Mouse (Mus musculus) brown adipose tissue, adult 24 weeks (tissue): ENCODE results near the gene Tgfbr3. TPM values are rescaled to one million over a fixed set of nuclear protein-coding genes. Genes with fewer than 3 reads are reported as not detected.

Source experiments
- H3K27ac ChIP-seq: fragments of 200-500 bp; replicated peaks from 2 replicates; pipeline ENCODE4 v1.5.1; 2012; ENCODE audit warnings: low read depth, mild to moderate bottlenecking, low read length
- H3K4me1 ChIP-seq: fragments of 200-500 bp; 2 replicates; pipeline ENCODE4 v1.6.1; 2012; ENCODE audit warnings: low read length, mixed read lengths; ENCODE audit not compliant: control insufficient read depth, insufficient read depth, insufficient read length
- H3K4me3 ChIP-seq: fragments of 200-500 bp; 2 replicates; pipeline ENCODE4 v1.5.1; 2012; ENCODE audit warnings: low read depth, mild to moderate bottlenecking, low read length, moderate library complexity; ENCODE audit not compliant: insufficient read depth
- polyA plus RNA-seq: library from polyadenylated mRNA; stranded (reverse); fragments of >200 nt; gene quantifications from 2 replicates; pipeline ENCODE4 v1.2.4, GENCODE M21; 2012; ENCODE audit not compliant: missing spikeins, insufficient read depth, insufficient read length

Gene Tgfbr3
- polyA plus RNA-seq, 1 experiment: 27.0 TPM

GRCm38 (mm10) chr5:107188551-107188950 lies 100.9 kb downstream of the Tgfbr3 start:
- no peak overlapping the region for H3K4me3 ChIP-seq
- H3K27ac ChIP-seq: no peak overlapping the region
- peaks cover 23% of the 10 kb centered on the region for H3K4me1 ChIP-seq

DNA sequence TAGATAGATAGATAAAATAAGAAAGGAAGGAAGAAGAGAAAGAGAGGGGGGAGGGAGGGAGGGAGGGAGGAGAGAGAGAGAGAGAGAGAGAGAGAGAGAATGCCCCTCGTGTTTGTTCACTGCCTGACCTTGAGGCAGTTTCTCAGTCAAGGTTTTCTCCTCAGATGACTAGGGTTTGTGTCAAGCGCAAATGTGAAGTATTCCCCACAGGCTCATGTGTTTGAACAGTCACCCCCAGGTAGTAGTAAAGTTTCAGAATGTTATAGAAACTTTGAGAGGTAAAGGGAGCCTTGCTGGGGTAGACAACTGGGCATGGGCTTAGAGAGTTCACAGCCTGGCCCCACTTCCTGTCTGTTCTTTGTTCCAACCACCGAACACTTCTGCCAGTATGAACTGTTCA lies 103.2 kb downstream of the Tgfbr3 start:
- peaks cover 20% of the 10 kb centered on the region for H3K4me1 ChIP-seq
- H3K4me3 ChIP-seq: no peak overlapping the region
- no peak overlapping the region for H3K27ac ChIP-seq

DNA sequence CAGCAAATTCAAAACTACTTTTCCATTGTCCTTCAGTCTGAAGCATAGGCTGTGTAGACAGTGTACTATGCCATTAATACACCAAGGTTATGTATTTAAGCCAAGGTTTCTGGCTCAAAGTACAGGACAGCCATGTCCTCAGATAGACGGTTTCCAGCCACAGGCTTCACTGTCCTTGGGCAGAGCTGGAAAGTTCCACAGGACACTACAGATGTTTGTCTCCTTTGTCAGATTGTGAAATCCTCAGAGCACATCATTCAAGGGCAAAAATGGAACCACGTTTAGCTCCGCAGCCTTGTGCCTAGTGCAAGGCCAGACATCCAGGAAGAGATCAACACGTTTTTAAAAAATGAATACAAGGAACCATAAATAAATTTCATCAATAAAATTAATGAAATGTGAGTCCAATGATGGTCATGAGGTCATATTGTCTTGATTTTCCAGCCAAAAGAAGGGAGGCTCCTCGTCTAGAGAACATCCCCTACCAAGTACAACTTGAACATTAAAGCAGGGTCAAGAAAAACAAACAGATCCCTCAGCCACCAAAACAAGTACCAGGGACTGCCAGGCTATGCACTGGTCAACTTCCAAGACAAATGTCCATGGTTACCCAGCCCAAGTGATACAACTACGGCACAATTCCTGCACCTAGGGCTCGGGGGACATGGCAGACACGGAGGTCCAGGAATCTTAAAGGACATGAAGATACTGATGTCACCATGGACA lies 105.1 kb downstream of the Tgfbr3 start:
- Histone ChIP-seq H3K4me1 (peaks cover 26% of the 10 kb centered on the region), H3K4me3 (no peak overlapping the region), H3K27ac (peak overlapping the region; percentile 70)

DNA sequence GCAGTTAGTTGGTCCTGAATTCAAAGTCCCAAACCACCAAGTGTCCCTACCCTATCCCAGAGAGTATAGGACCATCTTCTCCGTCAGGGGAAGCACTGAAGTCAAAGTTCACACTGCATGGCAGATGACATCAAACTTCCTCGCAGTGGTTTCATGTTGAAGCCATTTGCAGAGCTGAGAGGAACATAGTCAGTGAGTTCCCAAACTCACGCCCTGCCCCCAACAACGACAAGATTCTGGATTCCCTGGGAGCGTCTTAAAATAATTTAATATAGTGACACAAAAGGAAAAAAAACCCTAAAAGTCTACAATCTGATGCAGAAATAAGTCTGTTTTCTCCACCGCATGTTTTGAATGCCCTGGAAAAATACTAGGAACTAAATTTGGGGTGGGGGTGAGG lies 105.9 kb downstream of the Tgfbr3 start:
- no peak overlapping the region for H3K4me3 ChIP-seq
- peaks cover 29% of the 10 kb centered on the region for H3K4me1 ChIP-seq
- H3K27ac ChIP-seq: peak overlapping the region; percentile 70

DNA sequence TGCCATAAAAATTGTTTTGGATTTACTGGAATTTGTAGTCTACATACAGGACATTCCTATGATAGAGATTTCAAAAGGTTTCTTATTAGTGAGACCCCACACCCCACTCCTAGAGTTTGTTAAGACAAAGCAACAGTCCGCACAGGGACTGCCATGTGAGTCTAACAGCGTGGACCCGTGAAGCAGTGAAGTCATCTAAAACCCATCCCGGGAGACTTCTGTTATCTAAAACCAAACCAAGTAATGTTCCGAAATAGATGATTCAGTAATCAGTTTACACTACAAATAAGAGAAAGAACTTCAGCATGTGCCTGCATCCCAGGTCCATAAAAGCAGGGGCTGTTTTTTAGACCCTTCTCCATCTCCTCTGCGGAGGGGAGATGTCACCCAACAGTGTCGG lies 106.7 kb downstream of the Tgfbr3 start:
- peaks cover 33% of the 10 kb centered on the region for H3K4me1 ChIP-seq
- no peak overlapping the region for H3K4me3 ChIP-seq
- 0 out of 2 replicates have a peak overlapping the region, but pooled peaks have one; percentile 27 for H3K27ac ChIP-seq

DNA sequence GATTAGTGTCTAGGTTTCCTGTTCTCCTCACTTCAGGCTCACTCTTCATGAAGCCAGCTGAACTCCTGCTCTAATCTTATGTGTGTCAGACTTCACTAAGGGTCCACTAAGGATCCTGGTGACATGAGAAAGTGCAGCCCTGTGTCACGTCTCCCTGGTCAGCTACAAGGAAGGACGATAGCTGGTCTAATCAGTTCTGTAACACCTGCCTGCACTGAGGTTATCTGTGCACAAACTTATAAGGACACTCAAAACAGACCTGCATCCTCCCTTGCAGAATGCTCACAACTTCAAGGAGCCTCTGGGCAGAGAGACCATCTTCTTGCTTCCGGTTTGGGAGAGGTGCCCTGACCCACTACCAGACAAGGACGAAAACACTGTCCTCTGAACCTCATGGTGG lies 107.6 kb downstream of the Tgfbr3 start:
- Histone ChIP-seq H3K27ac (peak overlapping the region; percentile 1; the same call in 1 of the 2 replicates), H3K4me1 (peaks cover 35% of the 10 kb centered on the region), H3K4me3 (no peak overlapping the region)

DNA sequence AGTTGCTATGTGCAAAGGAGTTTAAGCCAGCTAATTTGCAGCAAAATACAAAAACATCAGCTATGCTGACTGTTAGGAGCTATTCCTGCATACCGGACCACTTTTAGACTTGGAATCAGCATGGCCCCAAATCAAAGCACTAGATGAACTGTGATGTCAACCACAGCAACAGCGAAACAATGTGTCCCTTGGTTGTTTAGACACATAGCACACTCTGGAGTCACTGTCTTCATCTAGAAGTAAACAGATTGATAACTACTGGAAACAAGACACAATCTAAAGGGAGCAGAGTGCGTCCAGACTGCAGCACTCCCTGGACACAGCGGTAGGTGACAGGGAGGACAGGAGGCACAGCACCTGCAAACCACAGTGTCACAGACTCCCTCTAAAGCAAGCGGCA lies 110.2 kb downstream of the Tgfbr3 start:
- H3K4me3 ChIP-seq: no peak overlapping the region
- H3K27ac ChIP-seq: no peak overlapping the region

GRCm38 (mm10) chr5:107177791-107178190 lies 111.6 kb downstream of the Tgfbr3 start:
- Histone ChIP-seq H3K4me3 (no peak overlapping the region), H3K4me1 (peaks cover 23% of the 10 kb centered on the region), H3K27ac (no peak overlapping the region)

More for the DNA sequence above, 110.2 kb downstream of the Tgfbr3 start:
- H3K4me1 ChIP-seq: peaks cover 27% of the 10 kb centered on the region

DNA sequence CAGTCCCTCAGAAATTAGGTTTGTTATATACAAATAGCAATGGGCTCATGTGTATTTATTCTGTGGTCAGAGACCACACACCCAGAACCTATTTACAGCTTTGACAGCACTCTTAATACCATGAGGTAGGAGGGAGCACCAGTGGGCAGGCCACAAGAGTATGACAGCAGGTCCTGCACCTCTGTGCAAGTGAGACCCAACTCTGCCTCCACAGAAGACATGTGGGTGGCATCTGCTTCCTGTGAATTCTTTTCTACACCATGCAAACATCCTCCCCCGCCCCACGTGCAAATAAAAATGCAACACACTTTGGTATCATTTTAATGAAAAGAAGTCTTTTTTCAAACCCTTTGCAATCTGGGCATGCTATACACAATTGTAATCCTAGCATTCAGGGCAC lies 112.2 kb downstream of the Tgfbr3 start:
- H3K4me3 ChIP-seq: no peak overlapping the region
- H3K27ac ChIP-seq: no peak overlapping the region
- H3K4me1 ChIP-seq: peaks cover 23% of the 10 kb centered on the region

GRCm38 (mm10) chr5:107176796-107177195 lies 112.6 kb downstream of the Tgfbr3 start:
- Histone ChIP-seq H3K4me1 (peaks cover 23% of the 10 kb centered on the region), H3K27ac (no peak overlapping the region), H3K4me3 (no peak overlapping the region)

GRCm38 (mm10) chr5:107176196-107176595 lies 113.2 kb downstream of the Tgfbr3 start:
- H3K4me3 ChIP-seq: no peak overlapping the region
- no peak overlapping the region for H3K27ac ChIP-seq
- peaks cover 17% of the 10 kb centered on the region for H3K4me1 ChIP-seq

DNA sequence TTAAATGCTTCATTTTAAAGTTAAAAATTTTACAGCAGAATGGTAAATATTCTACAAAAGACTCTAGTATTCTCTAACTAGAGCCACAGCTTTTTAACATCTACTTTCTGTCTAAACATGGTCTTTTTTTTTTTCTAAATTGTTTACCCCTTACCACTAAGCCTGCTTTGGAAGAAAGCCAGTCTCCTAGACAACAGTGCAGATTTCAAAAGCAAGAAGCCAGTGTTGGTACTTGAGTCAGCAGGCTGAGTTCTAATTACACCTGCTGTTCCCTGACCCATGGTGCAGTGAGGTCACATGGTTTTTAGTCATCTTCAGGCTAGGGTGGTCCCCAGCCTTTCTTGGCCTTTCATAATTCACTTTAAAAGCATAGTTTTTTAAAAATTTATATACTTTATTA lies 115.2 kb downstream of the Tgfbr3 start:
- no peak overlapping the region for H3K27ac ChIP-seq
- peaks cover 14% of the 10 kb centered on the region for H3K4me1 ChIP-seq

DNA sequence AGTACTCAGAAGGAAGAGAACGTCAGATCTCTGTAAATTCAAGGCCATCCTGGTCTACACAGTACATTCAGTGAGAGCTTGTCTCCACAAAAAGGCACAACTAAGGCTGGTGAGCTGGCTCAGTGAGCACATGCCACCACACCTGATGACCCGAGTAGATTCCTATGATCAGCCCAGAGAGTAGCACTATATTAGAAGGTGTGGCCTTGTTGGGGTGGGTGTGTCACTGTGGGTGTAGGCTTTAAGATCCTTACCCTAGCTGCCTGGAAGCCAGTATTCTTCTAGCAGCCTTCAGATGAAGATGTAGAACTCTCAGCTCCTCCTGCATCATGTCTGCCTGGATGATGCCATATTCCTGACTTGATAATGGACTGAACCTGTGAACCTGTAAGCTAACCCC lies 115.9 kb downstream of the Tgfbr3 start:
- Histone ChIP-seq H3K4me1 (peaks cover 12% of the 10 kb centered on the region), H3K27ac (no peak overlapping the region), H3K4me3 (no peak overlapping the region)

More for the DNA sequence above, 115.2 kb downstream of the Tgfbr3 start:
- no peak overlapping the region for H3K4me3 ChIP-seq

- Histone ChIP-seq H3K4me1 (peaks cover 13% of the 10 kb centered on the region), H3K27ac (no peak overlapping the region), H3K4me3 (no peak overlapping the region)
Measured at GRCm38 (mm10) chr5:107171861-107172260, 117.6 kb downstream of the Tgfbr3 start.

DNA sequence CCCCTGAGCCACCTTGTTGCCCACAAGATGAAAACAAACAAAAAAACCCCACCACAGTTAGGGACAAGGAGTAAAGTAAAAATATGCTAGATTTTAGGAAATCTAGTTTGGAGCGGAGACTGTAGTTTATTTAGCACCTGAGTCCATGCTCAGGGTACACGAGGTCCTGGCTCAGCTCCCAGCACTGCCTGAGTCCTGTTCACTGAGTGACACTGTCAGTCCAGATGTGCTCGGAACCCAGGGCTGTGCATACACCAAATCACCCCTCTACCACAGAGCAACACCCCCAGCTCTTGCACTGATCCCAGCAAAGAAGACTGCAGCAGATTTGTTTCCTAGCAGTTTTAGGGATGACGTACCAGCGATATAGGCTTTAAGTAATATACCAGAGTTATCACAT lies 119.6 kb downstream of the Tgfbr3 start:
- no peak overlapping the region for H3K27ac ChIP-seq
- peaks cover 27% of the 10 kb centered on the region for H3K4me1 ChIP-seq
- H3K4me3 ChIP-seq: no peak overlapping the region

- Histone ChIP-seq H3K4me3 (peak overlapping the region; percentile 11; the same call in 1 of the 2 replicates), H3K27ac (peak overlapping the region; percentile 76), H3K4me1 (peaks cover 42% of the 10 kb centered on the region)
Measured at GRCm38 (mm10) chr5:107167872-107168300, 121.5 kb downstream of the Tgfbr3 start.
